15 mouse cellular contexts compared by ENCODE assay signal in genomic region chr11:100403445-100404134, GRCm38 (mm10). TPM values are rescaled to one million over a fixed set of nuclear protein-coding genes. Genes with fewer than 3 reads are reported as not detected.
DNase-seq lines count a peak whose midpoint lies in the region; ATAC-seq and TF ChIP-seq lines count a peak whose summit lies in the region.
"Had no signal": no experiment of that assay in that cellular context is flagged by ENCODE, and none has a peak within 500 bp of the region (broad histone marks: within the 10 kb centered on the region; RNA-seq: fewer than 3 reads in every experiment).

No protein-coding gene starts in this region.

- no peaks in the 10 kb centered on the region for H3K9me3 ChIP-seq in embryonic facial prominence, embryonic 15.5 days (replicated peaks)
- H3K9me3 ChIP-seq: forebrain, embryonic 12.5 days; kidney, embryonic 15.5 days; midbrain, embryonic 12.5 days had no signal

- TF ChIP-seq CTCF in kidney, adult 2 months (conservative IDR thresholded peaks at IDR 0.05; ENCODE audit: insufficient read depth, insufficient read length, low read depth, low read length), result no peak

- H3K4me2 ChIP-seq in embryonic facial prominence, embryonic 15.5 days (replicated peaks), result no peak overlapping the region
- H3K4me2 ChIP-seq: forebrain, embryonic 12.5 days; kidney, embryonic 15.5 days; midbrain, embryonic 12.5 days had no signal

- TF ChIP-seq POLR2A in kidney, adult 2 months (IDR thresholded peaks at IDR 0.05; ENCODE audit: low read depth, low read length), result no peak

- no peak for ATAC-seq in embryonic facial prominence, embryonic 15.5 days (ENCODE audit: insufficient number of reproducible peaks, low FRiP score, low TSS enrichment, low read depth)

- no peak overlapping the region for H3K9ac ChIP-seq in embryonic facial prominence, embryonic 15.5 days
- H3K9ac ChIP-seq: forebrain, embryonic 12.5 days; kidney, embryonic 15.5 days; liver, embryonic 14.5 days; midbrain, embryonic 12.5 days had no signal

- WGBS in kidney, adult 2 months, result 53% methylated on average over 10 of the region's 10 CpGs
- 77% methylated on average over 10 of the region's 10 CpGs for WGBS in embryonic facial prominence, embryonic 15.5 days

- peak overlapping the region; percentile 43; the same call in 1 of the 2 replicates for H3K27ac ChIP-seq in kidney, adult 2 months (ENCODE audit: insufficient read depth, low read depth, low read length)
- H3K27ac ChIP-seq in embryonic facial prominence, embryonic 15.5 days (replicated peaks), result peak overlapping the region; percentile 70; the same call in 1 of the 2 replicates
- H3K27ac ChIP-seq: forebrain, embryonic 12.5 days; kidney, embryonic 15.5 days; liver, embryonic 14.5 days; midbrain, embryonic 12.5 days had no signal

- no peaks in the 10 kb centered on the region for H3K27me3 ChIP-seq in kidney, adult 2 months (replicated peaks; ENCODE audit: control insufficient read depth, insufficient read depth, low read length)
- no peaks in the 10 kb centered on the region for H3K27me3 ChIP-seq in embryonic facial prominence, embryonic 15.5 days
- H3K27me3 ChIP-seq: kidney, embryonic 15.5 days had no signal

- no peak overlapping the region for H3K4me3 ChIP-seq in kidney, adult 2 months (ENCODE audit: insufficient read depth, low read depth, low read length)
- H3K4me3 ChIP-seq in embryonic facial prominence, embryonic 15.5 days (replicated peaks), result no peak overlapping the region
- H3K4me3 ChIP-seq: forebrain, embryonic 12.5 days; kidney, embryonic 15.5 days; midbrain, embryonic 12.5 days had no signal

- peak; percentile 41 for DNase-seq in adrenal gland, postnatal 14 days
- DNase-seq in adrenal gland, postnatal 25 days, result no peak
- peak; percentile 52 for DNase-seq in kidney, adult 2 months
- DNase-seq in kidney, adult 18-20 months, result no peak
- DNase-seq in retina, embryonic 14.5 days (ENCODE audit: low spot score), result peak; percentile 66
- DNase-seq in right cerebral cortex, adult 18-20 months, result no peak
- DNase-seq in thymus, postnatal 0 days (ENCODE audit: low spot score), result no peak
- DNase-seq: cerebellum, adult 8-10 months; layer of hippocampus, adult 9-11 months; thymus, adult 2 months had no signal

- peaks cover 7% of the 10 kb centered on the region; the same call in 1 of the 2 replicates for H3K4me1 ChIP-seq in kidney, adult 2 months (ENCODE audit: control insufficient read depth, insufficient read depth, low read length)
- H3K4me1 ChIP-seq in embryonic facial prominence, embryonic 15.5 days, result peaks cover 46% of the 10 kb centered on the region

- H3K36me3 ChIP-seq in kidney, adult 2 months (ENCODE audit: control insufficient read depth, insufficient read depth, low read length), result no peaks in the 10 kb centered on the region
- peaks cover 6% of the 10 kb centered on the region for H3K36me3 ChIP-seq in embryonic facial prominence, embryonic 15.5 days
- H3K36me3 ChIP-seq: forebrain, embryonic 12.5 days; midbrain, embryonic 12.5 days had no signal

RNA-seq across cellular contexts. Expression of gene Jup, which starts 6.0 kb away (rescaled TPM):
- total RNA-seq in adrenal gland, postnatal 14 days (2021), result 101 and 102 TPM in 2 replicates
- 59.5 and 81.5 TPM in 2 replicates for total RNA-seq in adrenal gland, postnatal 25 days (2021)
- 220 and 229 TPM in 2 replicates for polyA plus RNA-seq in kidney, adult 2 months (2012; rRNA removed)
- polyA plus RNA-seq in embryonic facial prominence, embryonic 15.5 days (2015; fragmentation: Nextera tagmentation; extraction: Ambion mirVana), result 232 and 256 TPM in 2 replicates
- 94.2 and 95.3 TPM in 2 replicates for polyA plus RNA-seq in thymus, postnatal 0 days (2015; fragmentation: Nextera tagmentation; extraction: Ambion mirVana)

RNA-seq across cellular contexts. Expression of gene P3h4, which starts 11.0 kb away (rescaled TPM):
- total RNA-seq in adrenal gland, postnatal 14 days (2021), result 25.8 and 26.7 TPM in 2 replicates
- 25.7 and 29.4 TPM in 2 replicates for total RNA-seq in adrenal gland, postnatal 25 days (2021)
- 11.9 and 13.9 TPM in 2 replicates for polyA plus RNA-seq in kidney, adult 2 months (2012; rRNA removed)
- 89.9 and 91.1 TPM in 2 replicates for polyA plus RNA-seq in embryonic facial prominence, embryonic 15.5 days (2015; fragmentation: Nextera tagmentation; extraction: Ambion mirVana)
- 14.8 and 15.3 TPM in 2 replicates for polyA plus RNA-seq in thymus, postnatal 0 days (2015; fragmentation: Nextera tagmentation; extraction: Ambion mirVana)

RNA-seq across cellular contexts. Expression of gene Fkbp10, which starts 11.9 kb away (rescaled TPM):
- total RNA-seq in adrenal gland, postnatal 14 days (2021), result 33.8 and 38.9 TPM in 2 replicates
- 23.8 and 24.7 TPM in 2 replicates for total RNA-seq in adrenal gland, postnatal 25 days (2021)
- polyA plus RNA-seq in kidney, adult 2 months (2012; rRNA removed), result 12.5 and 15.9 TPM in 2 replicates
- 212 TPM in 2 replicates for polyA plus RNA-seq in embryonic facial prominence, embryonic 15.5 days (2015; fragmentation: Nextera tagmentation; extraction: Ambion mirVana)
- 12.2 and 16.4 TPM in 2 replicates for polyA plus RNA-seq in thymus, postnatal 0 days (2015; fragmentation: Nextera tagmentation; extraction: Ambion mirVana)

RNA-seq across cellular contexts. Expression of gene Nt5c3b, which starts 38.0 kb away (rescaled TPM):
- total RNA-seq in adrenal gland, postnatal 14 days (2021), result 51.5 and 57.5 TPM in 2 replicates
- total RNA-seq in adrenal gland, postnatal 25 days (2021), result 60.3 and 63.2 TPM in 2 replicates
- 29.3 and 32.0 TPM in 2 replicates for polyA plus RNA-seq in kidney, adult 2 months (2012; rRNA removed)
- polyA plus RNA-seq in embryonic facial prominence, embryonic 15.5 days (2015; fragmentation: Nextera tagmentation; extraction: Ambion mirVana), result 134 and 135 TPM in 2 replicates
- polyA plus RNA-seq in thymus, postnatal 0 days (2015; fragmentation: Nextera tagmentation; extraction: Ambion mirVana), result 147 TPM in 2 replicates

RNA-seq across cellular contexts. Expression of gene Klhl10, which starts 38.1 kb away (rescaled TPM):
- total RNA-seq in adrenal gland, postnatal 14 days (2021), result 0.94 and 1.5 TPM in 2 replicates
- 1.2 and 1.3 TPM in 2 replicates for total RNA-seq in adrenal gland, postnatal 25 days (2021)
- 0.13 and 0.34 TPM in 2 replicates for polyA plus RNA-seq in kidney, adult 2 months (2012; rRNA removed)
- 1.1 and 1.2 TPM in 2 replicates for polyA plus RNA-seq in embryonic facial prominence, embryonic 15.5 days (2015; fragmentation: Nextera tagmentation; extraction: Ambion mirVana)
- polyA plus RNA-seq in thymus, postnatal 0 days (2015; fragmentation: Nextera tagmentation; extraction: Ambion mirVana), result 0.39 and 0.55 TPM in 2 replicates

Comparison
In these comparisons a context has a peak if more than half of its experiments do, and no peak if none do; other contexts are left out.
1. DNase-seq: peak in adrenal gland, postnatal 14 days (single experiment), kidney, adult 2 months (single experiment) and retina, embryonic 14.5 days (single experiment); none in adrenal gland, postnatal 25 days (single experiment), kidney, adult 18-20 months (single experiment), right cerebral cortex, adult 18-20 months (single experiment) and thymus, postnatal 0 days (single experiment).
2. RNA of gene Fkbp10, which starts 11.9 kb away (polyA plus RNA-seq): 212 TPM in embryonic facial prominence, embryonic 15.5 days; 12.5 to 15.9 TPM in kidney, adult 2 months and 12.2 to 16.4 TPM in thymus, postnatal 0 days; every median in the first group is over 10 times any median in the second.